Mouse (Mus musculus) Patski (cell line): ENCODE results near the gene Arhgef3. TPM values are rescaled to one million over a fixed set of nuclear protein-coding genes. Genes with fewer than 3 reads are reported as not detected.
A peak's percentile ranks its signal among the peaks of the same experiment; 100 is the strongest.

Experiments
- ATAC-seq: fragments of 100-300 bp; one replicate; pipeline ENCODE4 v1.8.0; 2021
- CTCF ChIA-PET: fragments of 350-600 bp; sonication (Branson Sonifier 250); formaldehyde crosslinking; loops from one replicate; lab custom pipeline; 2022; ENCODE audit warnings: inconsistent platforms; lab: Charles Lee
- POLR2A ChIA-PET: fragments of 350-600 bp; sonication (Branson Sonifier 250); formaldehyde crosslinking; loops from one replicate; lab custom pipeline; 2022; ENCODE audit warnings: antibody characterized with exemption, inconsistent platforms; lab: Charles Lee
- DNase-seq: peaks from one replicate; pipeline ENCODE4 v3.0.0-alpha.2; 2011; ENCODE audit warnings: low read depth, low spot score
- H3K27me3 ChIP-seq: fragments of 371-371 bp; one replicate; pipeline ENCODE4 v1.5.1; 2021
- CTCF ChIP-seq: fragments of 100-300 bp; IDR thresholded peaks from one replicate; pipeline ENCODE4 v1.5.1; 2021
- in situ Hi-C: fragments of 300-500 bp; cut with MboI; formaldehyde crosslinking; loops from 3 replicates; pipeline ENCODE4 v1.11.1; 2018; ENCODE audit warnings: low pct_unique_long_range_greater_than_20kb, mixed read lengths
- polyA plus RNA-seq: library from polyadenylated mRNA; unstranded; gene quantifications from one replicate; pipeline ENCODE4 v1.2.3, GENCODE M21; 2021

Arhgef3 gene
- polyA plus RNA-seq, 1 experiment from 2014 or later = 3.4 TPM

DNA sequence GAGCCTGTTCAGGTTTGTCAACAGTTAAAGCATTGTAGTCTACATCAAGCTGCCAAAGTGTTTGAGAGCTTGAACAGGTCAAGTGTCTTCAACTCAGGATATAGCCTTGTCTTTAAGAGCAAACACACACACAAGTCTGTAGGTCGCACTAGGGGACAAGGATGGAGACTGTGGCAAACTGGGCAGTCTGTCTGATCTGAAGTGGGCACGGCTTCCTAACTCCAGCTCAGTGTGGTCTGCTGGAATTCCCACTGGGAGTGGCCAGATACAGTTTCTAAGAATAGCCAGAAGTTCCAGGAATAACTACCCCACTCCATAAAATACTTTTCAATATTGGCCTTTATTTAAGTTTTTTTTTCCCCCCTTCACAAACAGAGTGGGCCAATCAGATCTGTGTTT lies 38.2 kb upstream of the Arhgef3 start:
- POLR2A ChIA-PET = no interaction called here

DNA sequence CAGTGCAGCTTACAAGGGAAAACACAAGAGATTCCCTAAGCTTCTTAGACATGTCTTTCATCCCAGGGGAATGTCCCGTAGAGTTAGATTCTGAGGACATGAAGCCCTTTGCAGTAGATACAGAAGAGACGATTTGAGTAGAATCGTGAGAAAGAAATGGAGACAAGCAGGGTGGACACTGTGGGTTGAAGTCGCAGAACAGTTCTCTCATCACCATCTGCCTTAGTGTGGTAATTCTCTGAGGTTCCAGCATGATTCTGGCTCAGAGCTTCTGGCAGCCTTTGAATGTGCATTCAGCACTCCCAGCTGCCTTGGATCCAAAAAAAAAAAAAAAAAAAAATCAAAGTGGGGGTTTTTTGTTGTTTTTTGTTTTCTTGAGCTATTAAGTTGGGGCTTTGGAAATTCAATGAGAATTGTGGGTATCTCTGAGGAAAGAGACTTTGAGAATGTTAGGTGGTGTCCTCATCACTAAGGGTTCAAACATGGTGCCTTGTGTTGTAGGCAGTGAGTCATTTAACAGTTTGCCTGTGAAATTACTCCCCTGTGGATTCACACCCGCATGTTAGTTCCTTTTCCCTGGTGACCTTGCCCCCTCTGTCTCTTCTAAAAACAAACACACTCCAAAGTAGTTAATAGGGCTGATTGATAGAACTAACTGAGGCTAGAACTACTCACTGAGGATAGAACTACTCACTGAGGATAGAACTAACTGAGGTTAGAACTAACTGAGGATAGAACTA lies 33.0 kb upstream of the Arhgef3 start:
- POLR2A ChIA-PET = no interaction called here
- CTCF ChIA-PET = interaction anchor here (1.2 to 2.9 kb wide), 3 partner anchors 14 to 51 kb away, joined by 3 to 20 read pairs (median 12); no protein-coding TSS in a partner anchor
- in situ Hi-C loops = no loop called here
- no peak for TF ChIP-seq CTCF
- DNase-seq (no peak), ATAC-seq (no peak)
- H3K27me3 ChIP-seq = no peaks in the 10 kb centered on the region

More for the DNA sequence above, 38.2 kb upstream of the Arhgef3 start:
- no peak for TF ChIP-seq CTCF
- no peak for DNase-seq
- in situ Hi-C loops = no loop called here
- no peaks in the 10 kb centered on the region for H3K27me3 ChIP-seq
- ATAC-seq = no peak
- CTCF ChIA-PET = interaction anchor here (1.0 kb wide), 1 partner anchor 30 kb away, joined by 3 read pairs; no protein-coding TSS in a partner anchor

DNA sequence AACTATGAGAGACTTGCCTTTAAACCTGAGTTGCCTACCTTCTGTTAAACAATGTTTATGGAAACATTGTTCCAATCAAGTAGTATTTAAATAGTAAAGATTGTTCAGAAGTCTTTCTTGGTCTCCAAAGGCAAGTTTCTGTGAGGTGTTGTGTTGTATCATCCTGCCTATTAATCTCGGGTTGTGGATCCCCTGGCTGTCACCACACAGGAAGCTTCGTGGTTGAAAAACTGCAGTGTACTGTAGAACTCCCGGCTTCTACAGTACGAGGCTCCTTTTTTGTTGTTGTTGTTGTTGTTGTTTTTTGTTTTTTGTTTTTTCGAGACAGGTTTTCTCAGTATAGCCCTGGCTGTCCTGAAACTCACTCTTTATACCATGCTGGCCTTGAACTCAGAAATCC lies 29.2 kb upstream of the Arhgef3 start:
- no peak for DNase-seq
- TF ChIP-seq CTCF = no peak
- in situ Hi-C loops = no loop called here
- ChIA-PET CTCF (no interaction called here), POLR2A (interaction anchor here (1.6 kb wide), 1 partner anchor 34 kb away, joined by 3 read pairs; no protein-coding TSS in a partner anchor)
- no peaks in the 10 kb centered on the region for H3K27me3 ChIP-seq
- no peak for ATAC-seq

DNA sequence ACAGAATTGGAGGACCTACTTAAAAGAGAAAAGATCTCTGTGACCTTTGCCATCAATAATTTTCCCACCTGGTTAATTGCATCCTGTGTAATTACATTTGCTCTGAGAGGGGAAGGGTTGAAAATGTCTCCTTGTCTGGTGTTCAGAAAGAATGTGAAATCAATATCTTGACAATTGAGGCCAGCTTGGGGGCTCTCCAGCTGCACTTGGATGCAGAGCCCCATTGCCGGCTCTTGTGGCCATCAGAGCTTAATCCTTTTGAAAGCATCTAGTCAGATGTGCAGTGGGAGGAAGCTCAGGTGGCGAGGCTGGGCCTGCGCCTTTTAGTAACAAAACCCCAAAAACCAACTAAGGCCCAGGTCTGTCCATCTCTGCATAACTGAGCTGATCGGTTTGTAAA lies 28.7 kb upstream of the Arhgef3 start:
- in situ Hi-C loops = no loop called here
- no peak for DNase-seq
- POLR2A ChIA-PET = interaction anchor here (1.6 kb wide), 1 partner anchor 34 kb away, joined by 3 read pairs; no protein-coding TSS in a partner anchor

DNA sequence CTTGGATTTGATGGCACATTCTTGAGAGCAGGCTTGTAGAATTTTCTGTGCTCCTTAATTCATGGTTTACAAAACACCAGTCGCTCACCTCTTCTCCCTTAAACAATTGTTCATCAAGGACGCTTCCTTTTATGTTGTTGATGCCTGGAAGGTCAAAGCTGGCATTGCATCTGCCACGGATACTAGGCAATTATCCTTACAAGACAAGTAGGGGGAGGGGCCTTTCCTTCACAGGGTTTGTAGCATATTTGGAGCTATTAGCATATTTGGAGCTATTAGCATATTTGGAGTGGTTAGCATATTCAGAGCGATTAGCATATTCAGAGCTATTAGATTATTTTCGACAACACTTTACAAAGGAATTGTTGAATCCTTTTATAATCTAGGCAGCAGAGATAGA lies 20.5 kb upstream of the Arhgef3 start:
- DNase-seq = no peak
- CTCF ChIA-PET = interaction anchor here (0.7 to 8.3 kb wide), 4 partner anchors 16 to 89 kb away, joined by 3 to 133 read pairs (median 4); no protein-coding TSS in a partner anchor
- H3K27me3 ChIP-seq = no peaks in the 10 kb centered on the region
- in situ Hi-C loops = no loop called here
- ATAC-seq = no peak
- POLR2A ChIA-PET = no interaction called here
- no peak for TF ChIP-seq CTCF

More for the DNA sequence above, 28.7 kb upstream of the Arhgef3 start:
- TF ChIP-seq CTCF = no peak
- ATAC-seq = no peak
- no peaks in the 10 kb centered on the region for H3K27me3 ChIP-seq
- CTCF ChIA-PET = interaction anchor here (1.0 kb wide), 1 partner anchor 55 kb away, joined by 4 read pairs; no protein-coding TSS in a partner anchor

DNA sequence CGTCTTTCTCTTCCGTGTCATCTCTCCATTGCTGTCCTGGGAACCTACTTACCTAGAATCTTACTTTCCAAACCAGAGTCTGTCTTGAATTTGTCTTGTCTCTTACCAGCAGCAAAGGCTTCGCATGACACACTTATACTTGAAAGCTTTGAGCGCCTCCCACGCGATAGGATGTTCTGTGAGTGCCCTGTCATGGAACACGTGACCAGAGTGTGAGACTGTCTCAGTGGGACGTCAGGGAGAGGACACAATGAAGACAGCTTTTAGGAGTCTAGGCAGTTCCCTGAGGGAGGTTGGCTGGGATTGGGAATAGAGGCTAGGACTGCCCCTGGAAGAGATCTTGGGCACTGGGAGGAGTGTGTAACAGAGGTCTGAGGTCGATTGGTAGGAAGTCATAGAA lies 18.6 kb upstream of the Arhgef3 start:
- no peak for DNase-seq
- TF ChIP-seq CTCF = no peak
- ATAC-seq = no peak
- ChIA-PET CTCF (interaction anchor here (0.7 to 8.3 kb wide), 19 partner anchors 9 to 120 kb away, joined by 3 to 133 read pairs (median 4); partner anchors contain the start of gene Il17rd), POLR2A (interaction anchor here (1.2 kb wide), 1 partner anchor 64 kb away, joined by 3 read pairs; no protein-coding TSS in a partner anchor)
- in situ Hi-C loops = loop anchor here (5.0 kb wide), 1 partner anchor 59 kb away; the partner anchor contains the start of gene Il17rd
- H3K27me3 ChIP-seq = no peaks in the 10 kb centered on the region

DNA sequence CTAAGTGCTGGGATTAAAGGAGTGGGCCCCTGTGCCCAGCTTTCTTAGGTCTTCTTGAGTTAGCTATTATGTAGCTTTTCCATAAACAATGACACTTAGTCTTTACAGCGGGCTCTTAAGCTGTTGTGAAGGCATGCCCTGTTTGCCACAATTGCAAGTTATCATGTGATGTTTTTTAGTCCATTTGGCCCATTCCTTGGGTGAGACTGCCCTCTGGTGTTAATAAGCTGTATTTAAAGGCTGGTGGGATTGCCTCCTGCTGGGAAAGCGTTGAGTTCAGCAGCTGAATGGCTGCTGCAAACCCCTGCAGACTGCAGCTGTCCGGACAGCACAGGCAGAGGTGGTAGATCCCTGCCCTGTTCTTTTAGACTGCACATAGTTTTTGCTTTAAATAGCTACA lies 17.9 kb upstream of the Arhgef3 start:
- in situ Hi-C loops = loop anchor here (5.0 kb wide), 1 partner anchor 59 kb away; the partner anchor contains the start of gene Il17rd
- ATAC-seq (peak; percentile 31), DNase-seq (peak; percentile 41)
- ChIA-PET CTCF (interaction anchor here (0.7 to 8.3 kb wide), 18 partner anchors 9 to 121 kb away, joined by 3 to 133 read pairs (median 4); partner anchors contain the start of gene Il17rd), POLR2A (interaction anchor here (1.2 kb wide), 1 partner anchor 64 kb away, joined by 3 read pairs; no protein-coding TSS in a partner anchor)
- H3K27me3 ChIP-seq = no peaks in the 10 kb centered on the region
- TF ChIP-seq CTCF = peak; percentile 83

DNA sequence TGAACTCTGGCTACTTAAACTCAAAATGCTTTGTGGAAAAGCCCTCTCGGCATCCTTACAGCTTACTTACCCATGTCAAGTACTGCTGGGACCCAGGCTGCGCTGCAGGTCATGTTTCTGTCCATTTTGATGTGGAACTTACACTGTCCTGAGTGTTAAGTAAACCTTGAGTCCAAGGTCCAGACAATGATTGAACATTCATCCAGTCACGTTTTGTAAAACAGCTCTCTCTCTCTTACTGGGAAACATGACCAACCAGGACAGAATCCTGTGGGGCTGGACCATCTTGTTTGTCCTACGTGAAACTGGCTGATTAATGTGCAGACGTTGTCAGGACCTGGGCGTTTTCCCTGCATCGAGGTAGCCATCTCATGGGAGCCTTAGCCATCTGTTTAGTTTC lies 13.0 kb upstream of the Arhgef3 start:
- in situ Hi-C loops = no loop called here
- ChIA-PET CTCF (interaction anchor here (1.2 kb wide), 2 partner anchors 9 to 63 kb away, joined by 3 read pairs; partner anchors contain the start of gene Il17rd), POLR2A (no interaction called here)
- no peak for DNase-seq
- ATAC-seq = no peak
- no peak for TF ChIP-seq CTCF
- H3K27me3 ChIP-seq = no peaks in the 10 kb centered on the region

DNA sequence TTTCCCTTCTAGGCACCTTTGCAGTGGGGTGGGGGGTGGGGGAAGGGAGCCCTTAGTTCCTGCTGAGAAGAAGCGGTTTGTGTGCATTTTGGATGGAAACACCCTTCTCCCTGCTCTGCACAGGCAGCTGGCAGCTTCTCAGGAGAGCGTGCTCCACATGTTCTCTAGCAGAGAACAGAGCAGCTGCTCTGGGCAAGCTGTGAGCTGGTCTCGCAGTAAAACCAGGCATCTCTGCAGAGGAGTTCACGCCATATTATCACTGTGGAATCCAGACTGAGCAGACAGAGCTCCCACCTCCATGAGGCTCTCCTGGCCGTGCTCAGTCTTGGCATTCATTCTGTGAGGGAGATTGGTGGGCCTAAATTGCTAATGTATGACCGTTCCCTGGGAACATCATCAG lies 12.0 kb upstream of the Arhgef3 start:
- ChIA-PET CTCF (interaction anchor here (1.4 kb wide), 1 partner anchor 73 kb away, joined by 4 read pairs; no protein-coding TSS in a partner anchor), POLR2A (no interaction called here)
- ATAC-seq (no peak), DNase-seq (no peak)
- in situ Hi-C loops = no loop called here
- no peaks in the 10 kb centered on the region for H3K27me3 ChIP-seq
- no peak for TF ChIP-seq CTCF

DNA sequence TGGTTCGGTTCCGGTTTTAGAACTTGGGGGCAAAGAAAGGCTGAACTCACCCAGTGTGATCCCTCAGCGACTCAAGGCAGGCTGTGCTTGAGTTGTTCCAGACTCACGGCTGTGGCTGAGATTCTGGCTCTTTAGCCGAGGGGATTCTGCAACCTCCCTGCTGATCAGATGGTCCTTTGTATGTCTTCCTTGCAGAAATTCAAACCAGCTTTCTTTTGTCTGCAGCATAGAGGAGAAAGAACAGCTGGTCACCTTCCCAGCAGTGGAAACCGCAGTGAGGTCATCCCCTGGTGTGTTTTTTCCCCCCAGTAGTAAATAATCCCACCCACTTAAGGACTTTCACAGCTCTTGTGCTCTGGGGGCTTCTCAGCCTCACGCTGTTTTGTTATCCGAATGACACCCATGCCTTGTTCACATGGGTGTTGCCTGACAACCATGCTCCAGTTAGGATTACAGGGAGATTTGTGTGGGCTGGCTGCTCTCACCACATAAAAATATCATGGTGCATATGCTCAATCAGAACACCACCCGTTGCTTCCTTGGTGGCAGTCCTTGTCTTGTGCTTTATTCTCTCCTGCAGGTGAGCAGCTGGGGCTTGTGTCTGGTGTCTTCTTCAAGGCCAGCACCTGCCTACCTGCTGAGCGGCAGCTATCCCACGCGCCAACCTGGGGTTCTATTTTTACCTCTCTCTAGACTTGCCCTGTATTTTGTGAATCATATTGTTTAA lies 8.8 kb upstream of the Arhgef3 start:
- no peak for ATAC-seq
- TF ChIP-seq CTCF = no peak
- in situ Hi-C loops = no loop called here
- H3K27me3 ChIP-seq = no peaks in the 10 kb centered on the region
- POLR2A ChIA-PET = no interaction called here
- CTCF ChIA-PET = interaction anchor here (1.4 kb wide), 1 partner anchor 80 kb away, joined by 3 read pairs; no protein-coding TSS in a partner anchor
- no peak for DNase-seq
